Mouse (Mus musculus) brain, embryonic 14.5 days (tissue): Measurements from ENCODE around the gene Ank2.
A peak's percentile ranks its signal among the peaks of the same experiment; 100 is the strongest.

Experiments used
- CTCF ChIP-seq: fragments of 200-500 bp; IDR thresholded peaks from 2 replicates; pipeline ENCODE4 v1.5.1; 2012; ENCODE audit warnings: inconsistent platforms, mild to moderate bottlenecking, moderate library complexity, borderline replicate concordance; ENCODE audit not compliant: insufficient read depth, insufficient read length; ENCODE audit errors: extremely low read depth
- POLR2A ChIP-seq: fragments of 200-500 bp; IDR thresholded peaks from 2 replicates; pipeline ENCODE4 v1.6.1; 2012; ENCODE audit warnings: mild to moderate bottlenecking, inconsistent platforms, borderline replicate concordance; ENCODE audit not compliant: poor library complexity, insufficient read depth, insufficient read length, severe bottlenecking; ENCODE audit errors: extremely low read depth

DNA sequence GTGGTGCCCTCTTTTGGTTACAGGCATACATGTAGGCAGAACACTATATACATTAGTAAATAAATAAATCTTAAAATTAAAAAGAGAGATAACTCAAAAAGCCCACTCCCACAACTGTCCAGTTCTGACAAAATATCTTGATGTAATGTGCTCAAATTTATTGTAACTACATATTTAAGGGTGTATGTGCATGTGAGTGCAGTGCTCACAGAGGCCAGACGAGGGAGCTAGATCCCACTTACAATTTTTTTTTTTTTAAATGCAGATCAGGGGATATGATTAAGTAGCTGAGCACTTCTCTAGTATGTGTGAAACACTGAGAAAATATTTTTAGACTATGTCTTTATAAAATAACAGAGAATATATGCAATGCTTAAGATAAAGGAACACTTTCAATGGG, 127.4 kb downstream of the Ank2 start:
- peak; percentile 21; the same call in 1 of the 2 replicates for TF ChIP-seq CTCF
- no peak for TF ChIP-seq POLR2A
